Mouse (Mus musculus) embryonic facial prominence, embryonic 12.5 days (tissue): ENCODE results near the gene Fads1. TPM values are rescaled to one million over a fixed set of nuclear protein-coding genes. Genes with fewer than 3 reads are reported as not detected.

Experiments used
- ATAC-seq: fragments of 200-750 bp; cut with Nextera tagmentation; 2 replicates; pipeline ENCODE4 v1.8.0; 2017; ENCODE audit not compliant: insufficient number of reproducible peaks, insufficient read depth, low FRiP score, low TSS enrichment
- H3K27ac ChIP-seq: fragments of 300-500 bp; sonication (generic); 2 replicates; pipeline ENCODE4 v1.5.1; 2016; ENCODE audit warnings: mild to moderate bottlenecking
- H3K27me3 ChIP-seq: fragments of 300-500 bp; sonication (generic); 2 replicates; pipeline ENCODE4 v1.6.1; 2016; ENCODE audit warnings: mild to moderate bottlenecking, moderate library complexity
- H3K36me3 ChIP-seq: fragments of 300-500 bp; sonication (generic); 2 replicates; pipeline ENCODE4 v1.6.1; 2016; ENCODE audit warnings: mild to moderate bottlenecking
- H3K4me1 ChIP-seq: fragments of 300-500 bp; sonication (generic); 2 replicates; pipeline ENCODE4 v1.6.1; 2016
- H3K4me2 ChIP-seq: fragments of 300-500 bp; sonication (generic); replicated peaks from 2 replicates; pipeline ENCODE4 v1.6.1; 2016; ENCODE audit warnings: mild to moderate bottlenecking, moderate library complexity
- H3K4me3 ChIP-seq: fragments of 300-500 bp; sonication (generic); 2 replicates; pipeline ENCODE4 v1.5.1; 2016; ENCODE audit warnings: mild to moderate bottlenecking
- H3K9ac ChIP-seq: fragments of 300-500 bp; sonication (generic); 2 replicates; pipeline ENCODE4 v1.6.1; 2016; ENCODE audit warnings: mild to moderate bottlenecking, moderate library complexity
- H3K9me3 ChIP-seq: fragments of 300-500 bp; sonication (generic); 2 replicates; pipeline ENCODE4 v1.6.1; 2016; ENCODE audit warnings: mild to moderate bottlenecking, moderate library complexity
- WGBS: fragments of 180-500 bp; shearing (Covaris S2); methylation state at CpG from one replicate; pipeline ENCODE4 v1.1.7; 2016; 5-methylcytosine and 5-hydroxymethylcytosine counted together
- polyA plus RNA-seq: library from polyadenylated mRNA; unstranded; fragments of >200 nt; fragmentation: Nextera tagmentation; extraction: Ambion mirVana; gene quantifications from 2 replicates; pipeline ENCODE4 v1.2.1, GENCODE M21; 2016

The Fads1 gene
- polyA plus RNA-seq, 1 experiment from 2014 or later = 144 TPM

- H3K4me1 ChIP-seq = no peaks in the 10 kb centered on the region
- no peaks in the 10 kb centered on the region for H3K36me3 ChIP-seq
- no peak overlapping the region for H3K4me3 ChIP-seq
- ATAC-seq = no peak
- H3K4me2 ChIP-seq = no peak overlapping the region
- H3K27ac ChIP-seq = no peak overlapping the region
- no peak overlapping the region for H3K9ac ChIP-seq
- H3K9me3 ChIP-seq = no peaks in the 10 kb centered on the region
- no peaks in the 10 kb centered on the region for H3K27me3 ChIP-seq
- WGBS = 61% methylated on average over 3 of the region's 3 CpGs
These were observed 36.4 kb downstream of the Fads1 start for GRCm38 (mm10) chr19:10219108-10219507.

- H3K9ac ChIP-seq = no peak overlapping the region
- no peak overlapping the region for H3K4me2 ChIP-seq
- no peaks in the 10 kb centered on the region for H3K36me3 ChIP-seq
- H3K27me3 ChIP-seq = no peaks in the 10 kb centered on the region
- H3K4me1 ChIP-seq = peaks cover 5% of the 10 kb centered on the region; the same call in 1 of the 2 replicates
- no peak for ATAC-seq
- no peak overlapping the region for H3K27ac ChIP-seq
- H3K4me3 ChIP-seq = no peak overlapping the region
- 73% methylated on average over 6 of the region's 6 CpGs for WGBS
- no peaks in the 10 kb centered on the region for H3K9me3 ChIP-seq
These were observed 36.9 kb downstream of the Fads1 start for GRCm38 (mm10) chr19:10219593-10219992.

DNA sequence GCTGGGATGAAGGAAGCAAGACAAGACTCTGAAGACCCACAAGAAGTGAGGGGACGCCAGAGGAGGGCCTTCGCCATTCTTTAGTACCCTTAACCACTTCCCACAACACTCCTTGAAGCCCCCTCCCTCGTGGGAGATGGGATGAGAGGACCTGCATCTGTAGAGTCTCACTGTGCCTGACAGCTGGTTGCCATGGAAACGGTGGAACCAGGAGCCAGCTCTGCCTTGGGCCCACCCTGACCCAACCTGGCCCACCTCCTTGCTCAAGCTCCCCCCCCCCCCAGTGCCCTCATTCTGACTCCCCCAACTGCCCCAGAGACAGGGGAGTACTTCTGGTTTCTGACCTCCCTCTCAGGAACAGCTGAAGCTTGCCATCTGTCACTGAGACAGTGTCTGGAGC, 38.9 kb downstream of the Fads1 start:
- no peak overlapping the region for H3K4me2 ChIP-seq
- H3K36me3 ChIP-seq = no peaks in the 10 kb centered on the region
- no peaks in the 10 kb centered on the region for H3K9me3 ChIP-seq
- no peak overlapping the region for H3K27ac ChIP-seq
- H3K27me3 ChIP-seq = no peaks in the 10 kb centered on the region
- no peak for ATAC-seq
- H3K4me3 ChIP-seq = no peak overlapping the region
- whole genome bisulfite sequencing = 64% methylated on average over 4 of the region's 4 CpGs
- H3K9ac ChIP-seq = no peak overlapping the region
- H3K4me1 ChIP-seq = peaks cover 13% of the 10 kb centered on the region

DNA sequence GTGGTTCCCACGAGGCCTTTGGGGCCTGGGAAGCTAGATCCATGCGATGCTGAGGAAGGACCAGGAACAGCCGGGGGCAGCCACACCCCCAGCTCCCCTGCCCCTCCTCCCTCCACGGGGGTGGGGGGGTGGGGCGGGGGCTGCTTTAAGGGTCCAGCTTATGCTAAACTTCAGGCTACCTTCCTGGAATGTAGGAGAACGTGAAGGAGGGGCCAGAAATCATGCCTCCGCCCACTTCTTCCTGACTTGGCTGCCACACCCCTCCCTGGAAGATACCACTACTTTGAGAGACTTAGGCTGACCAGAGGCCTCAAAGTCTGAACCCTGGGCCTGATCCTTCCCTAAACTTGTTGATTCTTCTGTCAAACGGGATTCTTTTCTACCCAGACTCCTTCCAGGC, 40.0 kb downstream of the Fads1 start:
- H3K9me3 ChIP-seq = no peaks in the 10 kb centered on the region
- H3K4me3 ChIP-seq = no peak overlapping the region
- no peaks in the 10 kb centered on the region for H3K27me3 ChIP-seq
- H3K9ac ChIP-seq = no peak overlapping the region
- no peaks in the 10 kb centered on the region for H3K36me3 ChIP-seq
- 35% methylated on average over 7 of the region's 8 CpGs for WGBS
- no peak overlapping the region for H3K27ac ChIP-seq
- ATAC-seq = no peak
- peaks cover 13% of the 10 kb centered on the region for H3K4me1 ChIP-seq
- H3K4me2 ChIP-seq = no peak overlapping the region

DNA sequence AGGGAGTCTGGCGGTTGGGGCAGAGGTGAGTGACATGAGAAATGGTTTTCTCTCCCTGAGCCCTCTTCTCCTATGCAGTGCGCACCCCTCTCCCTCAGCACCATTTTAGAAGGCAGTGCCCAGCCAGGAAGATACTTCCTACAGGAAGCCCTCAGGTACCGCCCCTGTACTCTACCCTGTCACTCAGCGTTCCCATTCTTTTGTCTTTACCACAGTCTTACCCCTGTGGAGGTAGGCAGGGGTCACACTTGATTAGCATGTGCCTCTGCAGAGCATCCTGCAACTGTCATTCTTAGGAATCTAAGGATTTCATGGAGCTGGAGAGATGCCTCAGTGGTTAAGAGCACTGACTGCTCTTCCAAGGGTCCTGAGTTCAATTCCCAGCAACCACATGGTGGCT, 40.9 kb downstream of the Fads1 start:
- Histone ChIP-seq H3K27ac (no peak overlapping the region), H3K4me2 (no peak overlapping the region), H3K36me3 (no peaks in the 10 kb centered on the region), H3K4me1 (peaks cover 13% of the 10 kb centered on the region), H3K27me3 (no peaks in the 10 kb centered on the region), H3K9ac (no peak overlapping the region), H3K4me3 (no peak overlapping the region), H3K9me3 (no peaks in the 10 kb centered on the region)
- 62% methylated on average over 4 of the region's 4 CpGs for WGBS
- ATAC-seq = no peak

DNA sequence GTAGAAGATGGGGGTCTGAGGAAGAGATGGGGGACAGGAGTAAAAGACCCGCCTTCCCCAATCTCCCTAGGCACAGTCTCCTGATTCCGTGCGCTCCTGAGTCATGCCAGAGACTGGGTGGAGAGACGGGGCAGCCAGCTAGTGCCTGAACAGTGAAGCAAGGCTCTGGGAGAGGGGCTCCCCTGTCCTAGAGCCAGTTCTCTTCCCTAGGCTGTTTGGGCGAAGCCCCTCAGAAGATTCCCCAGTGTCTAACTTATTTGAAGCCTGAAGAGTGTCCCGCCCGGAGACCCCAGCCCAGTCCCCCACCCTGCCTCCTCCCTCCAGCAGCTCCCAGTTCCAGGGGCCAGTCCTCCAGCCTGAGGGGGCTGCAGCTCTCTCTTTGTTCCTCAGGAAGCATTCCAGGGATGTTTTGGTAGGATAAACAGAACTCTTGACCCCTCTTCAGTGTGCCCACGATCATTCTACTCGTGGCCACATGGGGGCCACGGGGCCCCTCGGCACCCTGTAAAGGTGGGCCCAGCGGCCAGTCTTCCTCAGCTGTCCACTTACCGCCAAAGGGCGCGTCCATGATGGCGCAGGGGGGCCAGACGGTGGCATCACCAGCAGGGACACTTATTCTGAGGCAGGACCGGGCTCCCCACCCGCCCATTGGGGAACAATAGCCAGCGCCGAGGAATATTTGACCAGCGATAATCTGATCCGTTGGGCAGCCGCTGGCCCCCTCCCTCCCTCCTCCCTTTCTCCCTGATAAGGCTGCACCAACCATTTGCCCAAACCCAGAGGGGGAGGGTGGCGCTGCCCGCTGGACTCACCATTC, 42.2 kb downstream of the Fads1 start:
- no peaks in the 10 kb centered on the region for H3K9me3 ChIP-seq
- 30% methylated on average over 26 of the region's 26 CpGs for WGBS
- H3K4me2 ChIP-seq = peak overlapping the region; percentile 32
- no peaks in the 10 kb centered on the region for H3K27me3 ChIP-seq
- ATAC-seq = no peak
- H3K4me3 ChIP-seq = no peak overlapping the region
- peak overlapping the region; percentile 41; the same call in 1 of the 2 replicates for H3K27ac ChIP-seq
- H3K36me3 ChIP-seq = no peaks in the 10 kb centered on the region
- H3K4me1 ChIP-seq = peaks cover 13% of the 10 kb centered on the region
- peak overlapping the region; percentile 24; the same call in 1 of the 2 replicates for H3K9ac ChIP-seq

DNA sequence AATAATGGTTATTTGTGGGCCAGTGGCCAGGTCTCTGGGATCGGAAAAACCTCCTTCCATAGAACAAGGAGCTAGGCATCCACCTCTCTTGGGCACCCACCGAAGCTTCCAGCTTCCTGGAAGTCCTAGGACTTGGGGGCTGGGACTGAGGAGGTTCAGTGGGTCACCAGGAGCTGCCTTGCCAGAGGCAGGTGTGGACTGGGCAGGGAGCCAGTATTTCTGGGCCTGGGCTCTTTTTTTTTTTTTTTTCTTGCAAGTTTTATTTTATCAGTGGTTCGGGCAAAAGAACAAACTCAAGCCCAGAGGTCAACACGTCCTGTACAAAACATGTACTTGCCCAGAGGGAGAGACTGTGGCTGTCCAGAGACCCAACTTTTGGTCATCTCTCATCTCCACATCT, 43.1 kb downstream of the Fads1 start:
- Histone ChIP-seq H3K36me3 (no peaks in the 10 kb centered on the region), H3K4me1 (peaks cover 19% of the 10 kb centered on the region), H3K27ac (no peak overlapping the region), H3K27me3 (no peaks in the 10 kb centered on the region), H3K9me3 (no peaks in the 10 kb centered on the region), H3K9ac (no peak overlapping the region), H3K4me3 (no peak overlapping the region), H3K4me2 (no peak overlapping the region)
- WGBS = 86% methylated on average over 4 of the region's 4 CpGs
- no peak for ATAC-seq

GRCm38 (mm10) chr19:10231016-10231415, 48.3 kb downstream of the Fads1 start:
- 0 out of 2 replicates have a peak, but pooled peaks cover 5% of the 10 kb centered on the region for H3K27me3 ChIP-seq
- peak overlapping the region; percentile 30; the same call in 1 of the 2 replicates for H3K27ac ChIP-seq
- no peak overlapping the region for H3K4me2 ChIP-seq
- no peaks in the 10 kb centered on the region for H3K9me3 ChIP-seq
- WGBS = 1% methylated on average over 7 of the region's 7 CpGs
- peaks cover 16% of the 10 kb centered on the region for H3K4me1 ChIP-seq
- peak overlapping the region; percentile 24; the same call in 1 of the 2 replicates for H3K9ac ChIP-seq
- ATAC-seq = no peak
- no peak overlapping the region for H3K4me3 ChIP-seq
- H3K36me3 ChIP-seq = no peaks in the 10 kb centered on the region

- Histone ChIP-seq H3K9me3 (no peaks in the 10 kb centered on the region), H3K4me1 (peaks cover 16% of the 10 kb centered on the region), H3K27me3 (0 out of 2 replicates have a peak, but pooled peaks cover 5% of the 10 kb centered on the region), H3K36me3 (no peaks in the 10 kb centered on the region), H3K4me3 (no peak overlapping the region), H3K27ac (no peak overlapping the region), H3K4me2 (no peak overlapping the region), H3K9ac (no peak overlapping the region)
- 21% methylated on average over 5 of the region's 5 CpGs for WGBS
- no peak for ATAC-seq
These were observed 49.2 kb downstream of the Fads1 start for GRCm38 (mm10) chr19:10231871-10232270.

- Histone ChIP-seq H3K4me3 (no peak overlapping the region), H3K27me3 (0 out of 2 replicates have a peak, but pooled peaks cover 5% of the 10 kb centered on the region), H3K4me2 (no peak overlapping the region), H3K27ac (no peak overlapping the region), H3K4me1 (peaks cover 16% of the 10 kb centered on the region), H3K9me3 (no peaks in the 10 kb centered on the region), H3K36me3 (no peaks in the 10 kb centered on the region), H3K9ac (no peak overlapping the region)
- ATAC-seq = no peak
- 36% methylated on average over 9 of the region's 9 CpGs for WGBS
These were observed 49.8 kb downstream of the Fads1 start for GRCm38 (mm10) chr19:10232327-10233017.

GRCm38 (mm10) chr19:10235784-10236565, 53.3 kb downstream of the Fads1 start:
- Histone ChIP-seq H3K4me1 (peaks cover 19% of the 10 kb centered on the region), H3K27me3 (0 out of 2 replicates have a peak, but pooled peaks cover 15% of the 10 kb centered on the region), H3K36me3 (no peaks in the 10 kb centered on the region), H3K4me3 (no peak overlapping the region), H3K9ac (no peak overlapping the region), H3K9me3 (no peaks in the 10 kb centered on the region), H3K27ac (no peak overlapping the region), H3K4me2 (no peak overlapping the region)
- WGBS = 85% methylated on average over 9 of the region's 9 CpGs
- no peak for ATAC-seq
